Mouse (Mus musculus): ENCODE results near the gene Olfr1510. TPM values are rescaled to one million over a fixed set of nuclear protein-coding genes. Genes with fewer than 3 reads are reported as not detected.
"Not testable (repeated sequence)": the region's sequence is repeated elsewhere in the genome, so short reads cannot be mapped to it uniquely, and the experiment has no call there.

Olfr1510 gene
- not detected for total RNA-seq (2021)

DNA sequence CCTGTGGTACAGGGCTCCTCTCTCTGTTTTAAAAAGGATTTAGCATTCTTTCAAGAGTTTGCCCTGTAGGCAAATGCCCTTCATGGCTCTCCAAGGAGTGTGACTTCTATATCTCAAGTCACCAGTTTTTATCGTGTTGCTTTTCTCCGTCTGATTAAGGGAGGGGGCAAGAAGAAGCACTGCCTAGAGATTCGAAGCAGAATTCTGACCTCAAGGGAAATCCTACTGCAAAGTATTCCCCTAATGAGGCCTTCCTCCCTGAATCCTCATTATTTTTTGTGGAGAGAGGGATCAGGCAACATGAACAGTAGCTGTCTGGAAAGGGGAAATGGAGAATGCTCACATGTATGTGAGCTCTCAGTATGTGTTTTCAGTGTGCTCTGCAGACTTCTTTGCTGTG, at the start of gene Olfr1510:
TSS of gene Olfr1510 (minus strand) at position 101 of the 400 bp plus-strand sequence.
- intact Hi-C loops (cut with DNase I), result no loop called here
- no peak for DNase-seq (ENCODE audit: low spot score in 2 of 2)

DNA sequence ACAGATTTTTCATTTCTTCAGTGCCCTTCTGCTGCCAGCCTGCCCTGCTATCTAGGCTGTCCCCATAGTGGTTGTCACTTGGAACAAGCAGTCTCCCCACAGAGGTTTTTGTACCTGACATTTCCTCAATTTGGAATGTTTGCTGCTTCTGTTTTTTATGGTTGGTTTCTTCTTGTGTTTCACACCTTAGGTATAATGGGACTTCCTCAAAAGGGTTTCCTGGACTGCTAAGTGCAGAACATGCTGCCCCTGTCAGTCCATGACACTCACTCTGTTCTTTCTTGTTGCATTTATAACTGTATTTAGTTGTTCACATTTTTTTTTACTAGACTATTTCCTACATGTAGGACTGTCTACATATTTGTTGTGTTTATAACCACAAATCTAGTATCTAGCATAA, 47.8 kb upstream of the Olfr1510 start:
- DNase-seq (ENCODE audit: low spot score in 2 of 2), result no peak
- intact Hi-C loops (cut with DNase I), result no loop called here

DNA sequence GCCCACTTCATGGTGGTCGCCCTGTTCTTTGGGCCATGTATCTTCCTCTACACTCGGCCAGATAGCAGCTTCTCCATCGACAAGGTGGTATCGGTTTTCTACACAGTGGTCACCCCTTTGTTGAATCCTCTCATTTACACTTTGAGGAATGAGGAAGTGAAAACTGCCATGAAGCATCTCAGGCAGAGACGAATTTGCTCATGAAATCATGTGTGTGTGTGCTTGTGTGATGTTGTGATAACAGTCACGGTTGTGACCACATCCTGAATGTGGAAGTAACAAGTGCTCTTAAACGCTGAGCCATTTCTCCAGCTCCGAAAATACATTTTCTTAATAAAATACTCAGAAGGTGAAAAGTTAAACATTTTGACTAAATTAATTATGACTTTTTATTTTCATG, 37.0 kb upstream of the Olfr1510 start:
- intact Hi-C loops (cut with DNase I), result no loop called here
- DNase-seq (ENCODE audit: low spot score in 2 of 2), result no peak

DNA sequence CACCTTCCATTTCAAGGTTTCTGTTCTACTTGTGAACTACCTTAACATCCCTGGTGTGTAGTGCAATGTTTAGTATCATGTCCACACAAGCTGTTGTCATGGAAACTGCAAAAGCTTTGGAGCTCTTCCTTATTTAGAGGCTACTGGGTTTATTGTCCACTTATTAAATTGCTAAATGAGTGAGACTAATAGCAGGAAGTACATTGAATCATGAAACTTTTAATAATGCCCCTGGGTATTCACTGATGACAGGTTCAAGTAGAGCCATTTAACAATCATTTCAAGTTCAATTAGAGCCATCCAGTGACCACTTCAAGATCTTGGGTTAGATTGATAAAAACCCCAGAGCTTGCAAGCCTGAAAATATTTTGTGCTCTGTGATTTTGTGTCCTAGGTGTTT, 28.5 kb upstream of the Olfr1510 start, which contains the start of gene Olfr1509:
TSS of gene Olfr1509 (plus strand) at position 301 of the 400 bp plus-strand sequence.
- no peak for DNase-seq (ENCODE audit: low spot score in 2 of 2)
- intact Hi-C loops (cut with DNase I), result no loop called here

DNA sequence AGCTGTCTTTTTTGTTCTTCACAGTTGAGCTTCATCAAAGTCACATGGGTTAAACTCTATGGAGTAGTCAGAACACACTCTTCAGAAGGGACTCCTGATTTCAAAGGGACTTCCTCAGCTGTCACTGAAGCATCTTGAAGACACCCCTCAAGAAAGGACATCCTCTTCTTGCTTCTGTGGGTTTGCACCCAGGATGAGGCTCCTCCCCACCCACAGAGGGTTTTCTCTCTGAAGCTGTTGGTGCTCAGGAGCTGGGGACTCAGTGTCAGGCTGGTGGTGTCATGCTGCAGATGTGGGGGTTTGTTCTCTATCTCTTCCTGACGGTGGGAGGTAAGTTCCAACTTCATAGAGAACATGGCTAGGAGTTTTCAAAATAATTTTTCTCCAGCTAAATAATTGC, 13.5 kb upstream of the Olfr1510 start:
- DNase-seq (ENCODE audit: low spot score in 2 of 2), result no peak
- intact Hi-C loops (cut with DNase I), result no loop called here

DNA sequence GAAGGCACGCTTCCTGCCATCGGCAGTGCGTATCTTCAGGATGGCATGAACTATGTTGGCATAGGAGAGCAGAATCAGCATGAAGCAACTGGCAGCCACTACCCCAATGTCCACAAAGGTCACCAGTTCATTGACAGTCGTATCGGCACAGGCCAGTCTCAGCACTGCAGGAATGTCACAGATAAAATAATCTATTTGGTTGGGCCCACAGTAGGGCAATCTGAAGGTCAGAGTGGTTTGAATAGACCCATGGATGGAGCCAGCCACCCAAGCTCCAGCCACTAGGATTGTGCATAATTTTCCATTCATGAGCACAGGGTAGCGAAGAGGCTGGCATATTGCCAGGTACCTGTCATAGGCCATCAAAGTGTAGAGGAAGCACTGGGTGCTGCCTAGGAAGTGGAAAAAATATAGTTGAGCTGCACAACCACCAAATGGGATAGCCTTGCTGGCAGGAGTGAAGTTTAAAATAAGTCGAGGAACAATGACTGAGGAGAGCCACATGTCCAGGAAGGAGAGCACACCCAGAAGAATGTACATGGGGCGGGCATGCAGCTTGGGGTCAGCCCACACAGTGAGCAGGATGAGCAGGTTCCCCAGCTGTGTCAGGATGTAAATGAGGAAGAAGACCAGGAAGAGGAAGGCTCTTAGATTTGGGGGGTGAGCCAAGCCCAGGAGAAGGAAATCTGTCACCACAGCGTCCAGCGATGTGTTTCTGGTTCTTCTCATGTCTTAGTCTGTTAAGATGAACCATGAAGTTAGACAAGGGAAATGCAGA, 3.8 kb downstream of the Olfr1510 start:
- intact Hi-C loops (cut with DNase I); DNase-seq (ENCODE audit: low spot score in 2 of 2): not testable (repeated sequence)

DNA sequence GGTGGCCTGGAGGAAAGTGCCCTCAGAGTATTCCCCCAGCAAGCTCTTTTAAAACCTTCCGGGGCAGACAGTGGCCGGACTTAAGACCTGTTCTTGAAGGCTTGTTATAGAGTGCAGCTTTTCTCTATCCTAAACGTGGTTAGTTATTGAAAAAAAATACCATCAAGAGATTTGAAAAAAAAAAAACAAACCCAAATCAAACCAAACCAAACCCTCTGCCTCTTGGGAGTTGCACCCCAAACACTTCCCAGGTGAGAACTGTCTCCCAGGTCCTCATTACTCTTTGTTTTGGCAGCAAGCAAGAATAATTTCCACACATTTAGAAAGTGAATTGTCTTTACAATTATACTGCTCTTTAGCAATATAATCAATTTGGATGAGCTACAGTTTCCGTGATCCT, 16.9 kb downstream of the Olfr1510 start, which contains the start of gene Olfr1511:
TSS of gene Olfr1511 (minus strand) at position 101 of the 400 bp plus-strand sequence.
- intact Hi-C loops (cut with DNase I), result no loop called here

DNA sequence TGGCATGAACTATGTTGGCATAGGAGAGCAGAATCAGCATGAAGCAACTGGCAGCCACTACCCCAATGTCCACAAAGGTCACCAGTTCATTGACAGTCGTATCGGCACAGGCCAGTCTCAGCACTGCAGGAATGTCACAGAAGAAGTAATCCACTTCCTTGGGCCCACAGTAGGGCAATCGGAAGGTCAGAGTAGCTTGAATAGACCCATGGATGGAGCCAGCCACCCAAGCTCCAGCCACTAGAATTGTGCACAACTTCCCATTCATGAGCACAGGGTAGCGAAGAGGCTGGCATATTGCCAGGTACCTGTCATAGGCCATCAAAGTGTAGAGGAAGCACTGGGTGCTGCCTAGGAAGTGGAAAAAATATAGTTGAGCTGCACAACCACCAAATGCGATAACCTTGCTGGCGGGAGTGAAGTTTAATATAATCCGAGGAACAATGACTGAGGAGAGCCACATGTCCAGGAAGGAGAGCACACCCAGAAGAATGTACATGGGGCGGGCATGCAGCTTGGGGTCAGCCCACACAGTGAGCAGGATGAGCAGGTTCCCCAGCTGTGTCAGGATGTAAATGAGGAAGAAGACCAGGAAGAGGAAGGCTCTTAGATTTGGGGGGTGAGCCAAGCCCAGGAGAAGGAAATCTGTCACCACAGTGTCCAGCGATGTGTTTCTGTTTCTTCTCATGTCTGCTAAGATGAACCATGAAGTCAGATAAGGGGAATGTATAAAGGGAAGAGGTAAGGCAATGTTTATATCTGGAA, 23.9 kb downstream of the Olfr1510 start:
- DNase-seq (ENCODE audit: low spot score in 2 of 2); intact Hi-C loops (cut with DNase I): not testable (repeated sequence)

More for the DNA sequence above, 16.9 kb downstream of the Olfr1510 start, which contains the start of gene Olfr1511:
- DNase-seq (ENCODE audit: low spot score in 2 of 2), result no peak

DNA sequence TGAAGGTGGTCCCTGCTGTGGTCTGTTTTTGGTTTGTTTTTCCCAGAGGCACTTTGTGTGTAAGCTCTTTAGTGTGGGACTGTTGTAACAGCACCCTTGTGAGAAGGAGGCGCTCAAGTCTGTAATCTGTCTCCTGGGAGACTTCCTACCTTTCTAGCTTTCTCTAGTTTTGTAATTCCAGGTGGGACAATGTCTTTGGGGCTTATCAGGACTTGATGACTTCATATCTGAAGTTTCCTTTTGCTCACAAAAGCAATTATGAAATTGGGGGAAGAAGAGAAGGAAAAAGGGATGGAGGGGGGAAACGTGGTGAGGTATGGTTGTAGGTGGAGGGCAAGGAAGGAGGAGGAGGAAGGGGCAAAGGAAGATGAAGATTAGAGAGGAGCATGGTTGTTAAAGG, 35.1 kb downstream of the Olfr1510 start, which contains the start of gene Olfr1512:
TSS of gene Olfr1512 (minus strand) at position 101 of the 400 bp plus-strand sequence.
- intact Hi-C loops (cut with DNase I), result no loop called here
- no peak for DNase-seq (ENCODE audit: low spot score in 2 of 2)

DNA sequence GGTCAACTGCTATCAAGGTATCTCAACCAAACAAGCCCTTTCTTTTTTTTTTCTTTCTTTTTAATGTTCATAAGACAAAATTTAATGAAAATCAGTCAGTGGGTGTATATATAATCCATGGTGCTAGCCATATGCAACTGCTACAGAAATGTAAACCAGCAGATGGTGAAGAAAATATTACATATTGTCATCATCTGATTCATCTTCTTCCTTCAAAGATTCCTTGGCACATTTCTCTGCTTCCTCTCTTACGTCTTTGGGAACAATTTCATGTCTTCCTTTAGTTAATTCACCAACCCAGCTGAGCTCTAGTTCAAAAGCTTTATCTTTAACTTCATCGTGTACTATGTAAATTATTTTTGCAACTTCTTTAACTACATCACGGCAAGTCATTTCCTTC, 45.4 kb downstream of the Olfr1510 start:
- intact Hi-C loops (cut with DNase I), result no loop called here
- no peak for DNase-seq (ENCODE audit: low spot score in 2 of 2)

Other genes with a start within 250 kb of the Olfr1510 start
- 10 to 100 TPM; 50.8 to 51.3 TPM for gene Supt16, start 217.0 kb downstream of the Olfr1510 start, total RNA-seq (2021)
- 100 to 1,000 TPM in 1 of 2 experiments, 10 to 100 TPM in 1; 99.3 to 148 TPM for gene Chd8, start 156.6 kb downstream of the Olfr1510 start, total RNA-seq (2021)
- 10 to 100 TPM; 58.6 to 68.3 TPM for gene Tox4, start 135.2 kb downstream of the Olfr1510 start, total RNA-seq (2021)
- 10 to 100 TPM; 35.9 to 36.2 TPM for gene Rab2b, start 134.8 kb downstream of the Olfr1510 start, total RNA-seq (2021)
- gene Mettl3, start 109.2 kb downstream of the Olfr1510 start, total RNA-seq (2021), result 10 to 100 TPM; 26.4 to 49.8 TPM
- gene Sall2, start 85.6 kb downstream of the Olfr1510 start, total RNA-seq (2021), result 10 to 100 TPM; 29.1 to 32.9 TPM
- gene Olfr1513, start 58.0 kb downstream of the Olfr1510 start, total RNA-seq (2021), result not detected
- gene Olfr1512, start 35.2 kb downstream of the Olfr1510 start, total RNA-seq (2021), result not detected
- not detected for gene Olfr1511, start 17.0 kb downstream of the Olfr1510 start, total RNA-seq (2021)
- not detected for gene Olfr1509, start 28.6 kb upstream of the Olfr1510 start, total RNA-seq (2021)
- gene Olfr1508, start 53.1 kb upstream of the Olfr1510 start, total RNA-seq (2021), result not detected
- gene Olfr1507, start 81.4 kb upstream of the Olfr1510 start, total RNA-seq (2021), result not detected

Data from left cerebral cortex, postnatal 36 days (tissue).